Mouse (Mus musculus) small intestine, adult 2 months (tissue): Measurements from ENCODE around the gene Akap13.

Experiments used
- CTCF ChIP-seq: fragments of 200-500 bp; IDR thresholded peaks from 2 replicates; pipeline ENCODE4 v1.5.1; 2012; ENCODE audit warnings: low read depth, mild to moderate bottlenecking, control low read depth, inconsistent platforms, low read length, moderate library complexity, mixed read lengths; ENCODE audit not compliant: insufficient replicate concordance, insufficient read length; ENCODE audit errors: extremely low read depth
- POLR2A ChIP-seq: fragments of 200-500 bp; IDR thresholded peaks from 2 replicates; pipeline ENCODE4 v1.6.1; 2012; ENCODE audit warnings: low read depth, mild to moderate bottlenecking, control low read depth, inconsistent platforms, low read length, moderate library complexity

GRCm38 (mm10) chr7:75500793-75501192 is 45.5 kb downstream of the Akap13 start:
- TF ChIP-seq CTCF (no peak), POLR2A (no peak)
